Mouse (Mus musculus) myocyte (in vitro differentiated cells): ENCODE results near the gene Hipk2. TPM values are rescaled to one million over a fixed set of nuclear protein-coding genes. Genes with fewer than 3 reads are reported as not detected.

Experiments
- H3K27me3 ChIP-seq: one replicate; pipeline ENCODE4 v1.6.1; 2011; ENCODE audit not compliant: control insufficient read depth, insufficient read depth, insufficient read length
- H3K36me3 ChIP-seq: one replicate; pipeline ENCODE4 v1.6.1; 2011; ENCODE audit not compliant: control insufficient read depth, insufficient read depth
- H3K4me2 ChIP-seq: one replicate; pipeline ENCODE4 v1.6.1; 2011; ENCODE audit warnings: low read depth, control low read depth
- H3K4me3 ChIP-seq: one replicate; pipeline ENCODE4 v1.5.1; 2011; ENCODE audit warnings: mild to moderate bottlenecking, control low read depth, moderate library complexity
- H3K79me2 ChIP-seq: one replicate; pipeline ENCODE4 v1.6.1; 2011; ENCODE audit not compliant: control insufficient read depth, insufficient read depth
- H3ac ChIP-seq: one replicate; pipeline ENCODE4 v1.6.1; 2011; ENCODE audit not compliant: control insufficient read depth, insufficient read length
- CEBPB ChIP-seq: IDR thresholded peaks from 2 replicates; pipeline ENCODE4 v1.6.1; 2011; ENCODE audit warnings: mild to moderate bottlenecking, moderate library complexity; ENCODE audit not compliant: poor library complexity, insufficient read depth, severe bottlenecking
- E2F4 ChIP-seq: IDR thresholded peaks from one replicate; pipeline ENCODE4 v1.6.1; 2011; ENCODE audit warnings: mild to moderate bottlenecking, control low read depth, moderate library complexity; ENCODE audit not compliant: insufficient read depth
- MAX ChIP-seq: IDR thresholded peaks from one replicate; pipeline ENCODE4 v1.6.1; 2011; ENCODE audit warnings: low read depth, mild to moderate bottlenecking, control low read depth
- MYOD1 ChIP-seq, 3 experiments: IDR thresholded peaks; one replicate each; pipeline ENCODE4 v1.6.1; 2011; ENCODE audit warnings: control low read depth in 2 of 3, low read depth in 2 of 3, mild to moderate bottlenecking in 2 of 3, moderate library complexity in 1 of 3; ENCODE audit not compliant: insufficient read length in 2 of 3, control insufficient read depth in 1 of 3
- MYOG ChIP-seq, 3 experiments: IDR thresholded peaks; one replicate each; pipeline ENCODE4 v1.6.1; 2011; ENCODE audit warnings: control low read depth in 2 of 3, low read depth in 2 of 3, mild to moderate bottlenecking in 2 of 3; ENCODE audit not compliant: insufficient read length in 2 of 3, control insufficient read depth in 1 of 3, insufficient read depth in 1 of 3
- POLR2A ChIP-seq: IDR thresholded peaks from one replicate; pipeline ENCODE4 v1.6.1; 2011; ENCODE audit warnings: low read depth, mild to moderate bottlenecking, control low read depth, moderate library complexity; ENCODE audit not compliant: insufficient read length
- POLR2AphosphoS2 ChIP-seq: IDR thresholded peaks from one replicate; pipeline ENCODE4 v1.6.1; 2011; ENCODE audit warnings: low read depth, control low read depth; ENCODE audit not compliant: insufficient read length
- REST ChIP-seq: IDR thresholded peaks from one replicate; pipeline ENCODE4 v1.6.1; 2011; ENCODE audit warnings: mild to moderate bottlenecking, control low read depth, moderate library complexity; ENCODE audit not compliant: insufficient read depth, insufficient read length
- SRF ChIP-seq: IDR thresholded peaks from one replicate; pipeline ENCODE4 v1.6.1; 2011; ENCODE audit warnings: low read depth; ENCODE audit not compliant: control insufficient read depth, insufficient read length
- TCF12 ChIP-seq: IDR thresholded peaks from one replicate; pipeline ENCODE4 v1.6.1; 2011; ENCODE audit warnings: mild to moderate bottlenecking, control low read depth; ENCODE audit not compliant: poor library complexity, insufficient read depth, severe bottlenecking
- TCF3 ChIP-seq: IDR thresholded peaks from one replicate; pipeline ENCODE4 v1.6.1; 2011; ENCODE audit warnings: low read depth, control low read depth; ENCODE audit not compliant: insufficient read length
- USF1 ChIP-seq: IDR thresholded peaks from one replicate; pipeline ENCODE4 v1.6.1; 2011; ENCODE audit warnings: low read depth, mild to moderate bottlenecking, control low read depth, moderate library complexity
- polyA plus RNA-seq: library from polyadenylated mRNA; unstranded; fragments of >200 nt; fragmentation: generic; extraction: Trizol; gene quantifications from one replicate; pipeline ENCODE4 v1.2.1, GENCODE M21; 2012; ENCODE audit warnings: missing spikeins

Hipk2 gene
- polyA plus RNA-seq, 1 experiment = 11.3 TPM

DNA sequence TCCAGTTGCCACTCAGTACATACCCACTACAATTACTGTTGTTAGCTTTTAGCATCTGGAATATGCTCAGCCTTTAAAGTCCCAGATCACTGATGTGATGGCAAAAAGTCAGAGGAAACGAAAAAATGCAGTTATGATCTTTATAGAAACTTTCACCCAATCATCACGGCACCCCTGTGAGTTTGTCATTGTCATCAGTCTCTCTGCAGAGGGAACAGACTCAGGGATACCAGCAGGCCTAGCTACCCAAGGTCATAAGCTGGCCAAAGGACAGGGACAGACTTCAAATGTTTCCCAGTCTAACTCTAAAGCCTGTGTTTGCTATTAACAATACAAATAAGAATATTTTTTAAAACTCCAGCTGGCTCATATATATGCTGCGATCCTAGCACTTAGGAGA is 34.4 kb downstream of the Hipk2 start:
- H3K4me2 ChIP-seq = no peak overlapping the region
- TF ChIP-seq POLR2A = no peak
- no peak for TF ChIP-seq POLR2AphosphoS2
- no peak for TF ChIP-seq REST
- TF ChIP-seq MAX = no peak
- TF ChIP-seq SRF = no peak
- TF ChIP-seq CEBPB = no peak
- no peak for TF ChIP-seq TCF12
- no peak for TF ChIP-seq USF1
- TF ChIP-seq MYOD1 (IDR thresholded peaks at IDR 0.05; ENCODE audit: control insufficient read depth in 1 of 3, insufficient read length in 2 of 3, low read depth in 2 of 3) = no peak
- no peak for TF ChIP-seq E2F4
- TF ChIP-seq MYOG (IDR thresholded peaks at IDR 0.05; ENCODE audit: control insufficient read depth in 1 of 3, insufficient read depth in 1 of 3, insufficient read length in 2 of 3, low read depth in 2 of 3) = no peak
- no peak for TF ChIP-seq TCF3
- H3K36me3 ChIP-seq = no peaks in the 10 kb centered on the region

DNA sequence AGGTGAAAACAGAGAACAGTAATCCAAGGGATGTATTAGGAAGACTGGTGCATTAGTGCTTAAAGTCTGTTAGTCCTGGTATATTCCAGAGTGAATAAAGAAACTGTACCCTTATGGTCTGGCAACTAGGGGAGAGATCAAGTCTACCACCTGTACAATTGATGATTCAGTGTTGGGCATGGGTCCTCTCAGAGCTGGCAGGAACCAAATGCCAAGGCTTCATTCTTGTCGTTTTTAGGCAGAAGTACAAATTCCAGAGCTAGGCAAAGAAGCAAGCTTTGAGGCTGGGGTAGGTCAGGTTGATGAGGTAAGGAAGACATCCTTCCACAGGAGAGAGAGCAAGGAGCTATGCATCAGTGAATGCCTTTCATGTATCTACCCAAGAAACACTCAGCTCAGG is 35.2 kb downstream of the Hipk2 start:
- Histone ChIP-seq H3ac (no peak overlapping the region), H3K4me3 (no peak overlapping the region), H3K4me2 (no peak overlapping the region), H3K36me3 (no peaks in the 10 kb centered on the region), H3K79me2 (peaks cover 55% of the 10 kb centered on the region), H3K27me3 (no peaks in the 10 kb centered on the region)
- TF ChIP-seq E2F4 = no peak
- no peak for TF ChIP-seq MYOD1 (IDR thresholded peaks at IDR 0.05; ENCODE audit: control insufficient read depth in 1 of 3, insufficient read length in 2 of 3, low read depth in 2 of 3)

More for the DNA sequence above, 34.4 kb downstream of the Hipk2 start:
- H3K27me3 ChIP-seq = no peaks in the 10 kb centered on the region
- H3K79me2 ChIP-seq = peaks cover 56% of the 10 kb centered on the region
- no peak overlapping the region for H3K4me3 ChIP-seq
- H3ac ChIP-seq = no peak overlapping the region

DNA sequence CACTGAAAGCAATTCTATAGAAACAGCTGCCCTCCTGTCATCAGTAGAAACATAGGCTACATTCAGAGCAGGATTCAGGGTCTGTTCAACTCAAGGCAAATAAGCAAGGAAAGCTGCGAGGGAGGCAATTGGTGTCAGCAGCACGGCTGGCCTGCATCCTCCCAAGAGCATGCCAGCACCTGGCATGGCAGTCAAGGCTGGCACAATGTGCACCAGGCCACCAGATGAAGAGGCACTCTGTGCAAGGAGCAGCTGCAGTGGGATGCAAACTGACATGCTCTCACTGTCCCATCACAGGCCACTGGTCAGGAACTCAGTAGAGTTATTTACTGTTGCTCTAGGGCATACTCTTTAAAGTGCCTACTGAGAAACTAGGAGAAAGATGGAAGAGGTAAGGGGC is 35.6 kb downstream of the Hipk2 start:
- H3K79me2 ChIP-seq = peaks cover 52% of the 10 kb centered on the region
- no peaks in the 10 kb centered on the region for H3K36me3 ChIP-seq
- no peak overlapping the region for H3K4me3 ChIP-seq
- H3ac ChIP-seq = no peak overlapping the region
- no peak overlapping the region for H3K4me2 ChIP-seq
- TF ChIP-seq MYOD1 (IDR thresholded peaks at IDR 0.05; ENCODE audit: control insufficient read depth in 1 of 3, insufficient read length in 2 of 3, low read depth in 2 of 3) (peak in 2 of 3 experiments; percentile 90 to 92), REST (no peak), MYOG (IDR thresholded peaks at IDR 0.05; ENCODE audit: control insufficient read depth in 1 of 3, insufficient read depth in 1 of 3, insufficient read length in 2 of 3, low read depth in 2 of 3) (peak in 2 of 3 experiments; percentile 81 to 86), TCF12 (no peak), E2F4 (no peak), USF1 (no peak), POLR2AphosphoS2 (no peak), POLR2A (no peak), MAX (no peak), SRF (no peak), TCF3 (peak; percentile 59), CEBPB (no peak)
- H3K27me3 ChIP-seq = no peaks in the 10 kb centered on the region

DNA sequence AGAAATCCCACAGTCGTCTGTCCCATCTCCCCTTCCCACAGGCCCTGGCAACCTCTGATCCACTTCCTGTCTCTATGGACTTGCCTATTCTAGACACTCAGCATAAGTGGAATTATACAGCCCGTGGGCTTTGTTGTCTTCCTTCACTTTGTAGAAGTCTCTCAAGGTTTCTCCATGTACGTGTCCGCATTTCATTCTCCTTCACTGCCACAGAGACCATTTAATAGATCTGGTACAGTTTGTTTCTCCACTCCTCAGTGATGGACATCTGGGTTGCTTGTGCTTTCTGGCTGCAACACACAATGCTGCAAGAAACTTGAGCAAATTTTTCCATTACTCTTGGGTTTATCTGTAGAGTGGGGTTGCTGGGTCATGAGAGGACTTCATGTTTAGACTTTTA is 36.1 kb downstream of the Hipk2 start:
- Histone ChIP-seq H3K4me2 (no peak overlapping the region), H3K79me2 (peaks cover 48% of the 10 kb centered on the region), H3K36me3 (no peaks in the 10 kb centered on the region), H3ac (no peak overlapping the region), H3K4me3 (no peak overlapping the region), H3K27me3 (no peaks in the 10 kb centered on the region)
- TF ChIP-seq USF1 (no peak), MYOD1 (IDR thresholded peaks at IDR 0.05; ENCODE audit: control insufficient read depth in 1 of 3, insufficient read length in 2 of 3, low read depth in 2 of 3) (no peak), MAX (no peak), CEBPB (no peak), SRF (no peak), POLR2A (no peak)

DNA sequence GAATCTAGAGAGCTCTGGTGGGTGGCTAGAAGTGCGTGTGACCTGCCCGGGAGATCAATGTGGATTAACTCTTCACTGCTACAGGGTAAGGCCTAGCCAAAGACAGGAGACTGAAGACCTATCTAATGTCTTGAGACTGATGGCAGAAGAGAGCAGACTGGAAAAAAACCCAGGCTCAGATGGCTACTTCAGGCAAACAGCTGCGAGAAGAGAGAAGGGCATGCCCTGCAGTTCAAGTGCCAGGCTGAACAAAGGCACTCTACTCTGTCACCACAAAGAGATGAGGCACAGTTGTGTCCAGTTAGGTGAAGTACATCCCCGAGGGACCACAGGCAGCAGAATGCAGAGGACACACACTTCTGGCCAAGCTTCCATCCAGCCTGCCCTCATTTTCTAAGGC is 37.9 kb downstream of the Hipk2 start:
- H3ac ChIP-seq = no peak overlapping the region
- H3K4me3 ChIP-seq = no peak overlapping the region
- no peak overlapping the region for H3K4me2 ChIP-seq
- H3K79me2 ChIP-seq = peaks cover 42% of the 10 kb centered on the region
- H3K36me3 ChIP-seq = no peaks in the 10 kb centered on the region
- no peaks in the 10 kb centered on the region for H3K27me3 ChIP-seq
- peak; percentile 31 to 69 (median 68) for TF ChIP-seq MYOD1 (IDR thresholded peaks at IDR 0.05; ENCODE audit: control insufficient read depth in 1 of 3, insufficient read length in 2 of 3, low read depth in 2 of 3)
- TF ChIP-seq TCF3 = no peak
- TF ChIP-seq MYOG (IDR thresholded peaks at IDR 0.05; ENCODE audit: control insufficient read depth in 1 of 3, insufficient read depth in 1 of 3, insufficient read length in 2 of 3, low read depth in 2 of 3) = peak; percentile 39 to 77 (median 70)
